Mouse (Mus musculus) stomach, postnatal 0 days (tissue): Measurements from ENCODE around the gene Plk1.

Experiments
- CTCF ChIP-seq: IDR thresholded peaks from 2 replicates; pipeline ENCODE4 v1.5.1; 2016; ENCODE audit warnings: antibody characterized with exemption, low read depth, mild to moderate bottlenecking, moderate library complexity
- EP300 ChIP-seq: optimal IDR thresholded peaks from 2 replicates; pipeline ENCODE3; 2016; ENCODE audit warnings: antibody characterized with exemption

DNA sequence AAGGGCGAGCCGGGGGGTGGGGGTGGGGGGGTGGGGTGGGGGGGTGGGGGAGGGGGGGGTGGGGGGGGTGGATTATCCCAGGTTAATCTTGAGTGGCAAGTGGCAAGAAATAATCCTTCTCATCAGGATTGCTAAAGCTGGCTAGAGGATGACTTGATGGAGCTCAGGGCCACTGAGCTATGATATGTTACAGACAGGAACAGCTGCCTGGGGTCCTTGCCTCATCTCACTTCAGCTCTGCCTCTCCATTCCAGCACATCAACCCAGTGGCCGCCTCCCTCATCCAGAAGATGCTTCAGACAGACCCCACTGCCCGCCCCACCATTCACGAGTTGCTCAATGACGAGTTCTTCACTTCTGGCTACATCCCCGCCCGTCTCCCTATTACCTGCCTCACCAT, 4.5 kb downstream of the Plk1 start:
- TF ChIP-seq CTCF (no peak), EP300 (no peak)
